Mouse (Mus musculus): ENCODE measurements around the gene Shisa5. TPM values are rescaled to one million over a fixed set of nuclear protein-coding genes. Genes with fewer than 3 reads are reported as not detected.

The Shisa5 gene
- polyA plus RNA-seq, 1 experiment from 2014 or later: 311 TPM

DNA sequence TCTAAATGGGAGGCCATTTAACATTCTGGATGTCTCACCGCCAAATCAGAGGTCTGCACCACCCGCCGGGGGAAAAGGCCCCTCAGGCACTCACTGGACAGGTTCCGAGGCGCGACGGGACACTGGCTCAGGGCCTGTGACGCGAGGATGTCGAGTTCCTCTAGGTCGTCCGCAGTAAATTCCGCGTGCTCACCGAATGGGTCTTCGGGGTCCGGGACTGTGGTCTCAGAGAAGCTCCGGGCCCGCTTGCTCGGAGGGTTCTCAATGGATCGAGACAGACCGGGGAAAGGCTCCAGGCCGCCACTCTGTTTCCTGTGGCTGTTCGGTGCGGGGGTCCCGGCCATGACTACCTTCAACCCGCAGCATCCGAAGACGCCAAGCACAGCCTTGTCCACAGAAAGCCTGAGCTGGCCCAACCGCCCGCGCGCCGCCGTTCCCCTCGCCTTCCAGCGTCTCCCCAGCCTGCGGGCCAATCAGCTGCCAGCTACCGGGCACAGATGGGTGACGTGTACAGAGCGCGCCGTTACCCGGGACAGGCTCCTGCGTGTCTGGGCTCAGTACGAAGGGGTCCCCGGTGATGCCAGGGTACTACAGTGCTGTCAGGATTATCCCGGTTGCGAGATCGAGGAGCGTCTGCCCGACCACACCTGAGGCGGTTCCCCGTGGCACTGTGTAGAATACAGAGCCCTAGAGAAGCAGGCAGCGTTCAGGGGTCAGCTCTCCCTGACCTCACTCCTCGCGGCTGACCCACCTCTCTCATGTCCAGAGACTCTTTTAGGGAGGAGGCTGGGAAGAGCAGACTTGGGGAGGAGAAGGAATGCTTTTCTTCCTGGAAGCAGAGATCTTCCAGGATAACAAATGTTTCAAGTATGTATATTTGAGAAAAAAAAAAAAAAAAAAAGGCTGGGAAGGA, 35.6 kb downstream of the Shisa5 start, which contains the start of gene Atrip:
Atrip (minus strand) TSS at position 464 of the 913 bp plus-strand sequence.
- H3K4me2 ChIP-seq (replicated peaks; ENCODE audit: low read depth): peak within 1 kb of the TSS; percentile 85
- H3K27ac ChIP-seq (ENCODE audit: low read depth, low read length): peak within 1 kb of the TSS; percentile 41; the same call in 1 of the 2 replicates
- no peak for TF ChIP-seq CTCF (IDR thresholded peaks at IDR 0.05; ENCODE audit: low read depth)
- peak within 1 kb of the TSS; percentile 85 for H3K4me3 ChIP-seq (ENCODE audit: low read depth, low read length)
- H3K36me3 ChIP-seq (ENCODE audit: control insufficient read depth, insufficient read depth): peaks cover 6% of the 10 kb centered on the region
- no peaks in the 10 kb centered on the region for H3K9me3 ChIP-seq (ENCODE audit: control insufficient read depth)
- WGBS: under 1% methylated on average over 57 of the region's 57 CpGs
- no peaks in the 10 kb centered on the region for H3K27me3 ChIP-seq (replicated peaks; ENCODE audit: control insufficient read depth, insufficient read depth, low read length)
- peak within 1 kb of the TSS; percentile 91 for H3K9ac ChIP-seq (ENCODE audit: low read depth, low read length)
- ATAC-seq: peak; percentile 96
- peaks cover 10% of the 10 kb centered on the region; the same call in 1 of the 2 replicates for H3K4me1 ChIP-seq (replicated peaks; ENCODE audit: control insufficient read depth, insufficient read depth, low read length)

DNA sequence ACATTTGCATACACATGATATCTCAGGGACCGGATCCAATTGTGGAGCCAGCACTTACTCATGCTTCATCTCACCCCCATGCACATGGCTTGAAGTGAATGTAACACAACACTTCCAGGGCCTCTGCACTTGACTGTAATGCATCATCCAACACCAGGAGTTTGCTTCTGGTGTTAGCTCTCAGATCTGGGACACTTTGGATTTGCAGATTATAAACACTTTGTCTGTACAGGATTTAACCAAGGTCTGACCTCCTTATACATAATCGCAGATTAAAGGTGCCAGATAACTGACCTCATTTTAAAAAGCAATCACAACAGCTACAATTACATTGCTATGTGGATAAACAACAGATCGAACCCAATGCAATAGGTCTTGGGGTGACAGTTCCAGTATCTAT, 42.2 kb downstream of the Shisa5 start:
- Histone ChIP-seq H3K9ac (ENCODE audit: low read depth, low read length) (no peak overlapping the region), H3K4me1 (replicated peaks; ENCODE audit: control insufficient read depth, insufficient read depth, low read length) (no peaks in the 10 kb centered on the region), H3K27me3 (replicated peaks; ENCODE audit: control insufficient read depth, insufficient read depth, low read length) (no peaks in the 10 kb centered on the region), H3K27ac (ENCODE audit: low read depth, low read length) (no peak overlapping the region), H3K36me3 (ENCODE audit: control insufficient read depth, insufficient read depth) (peaks cover 8% of the 10 kb centered on the region; the same call in 1 of the 2 replicates), H3K4me3 (ENCODE audit: low read depth, low read length) (no peak overlapping the region), H3K4me2 (replicated peaks; ENCODE audit: low read depth) (peak overlapping the region; percentile 70; the same call in 1 of the 2 replicates), H3K9me3 (ENCODE audit: control insufficient read depth) (no peaks in the 10 kb centered on the region)
- no peak for ATAC-seq
- no peak for TF ChIP-seq CTCF (IDR thresholded peaks at IDR 0.05; ENCODE audit: low read depth)
- WGBS: 68% methylated on average over 3 of the region's 3 CpGs

DNA sequence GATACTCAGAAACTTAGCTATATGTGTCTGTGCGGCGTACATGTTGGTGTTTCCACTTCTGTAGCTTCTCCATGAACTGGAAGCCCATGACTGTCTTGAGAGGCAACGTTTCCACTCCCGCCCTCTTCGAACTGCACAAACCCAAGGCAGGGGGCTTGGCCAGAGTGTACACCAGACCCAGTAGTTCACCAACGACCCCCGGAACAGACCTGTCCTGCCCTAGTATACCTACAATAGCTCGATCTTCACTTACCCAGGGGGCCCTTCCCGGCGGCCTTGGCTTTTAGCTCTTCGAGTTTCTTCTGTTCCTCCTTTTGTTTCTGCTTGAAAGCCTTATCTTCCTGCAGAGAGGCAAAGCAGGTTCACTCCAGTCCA, 43.4 kb downstream of the Shisa5 start:
- no peaks in the 10 kb centered on the region for H3K9me3 ChIP-seq (ENCODE audit: control insufficient read depth)
- peak overlapping the region; percentile 69 for H3K27ac ChIP-seq (ENCODE audit: low read depth, low read length)
- ATAC-seq: 0 out of 2 replicates have a peak, but pooled peaks have one; percentile 2
- H3K9ac ChIP-seq (ENCODE audit: low read depth, low read length): peak overlapping the region; percentile 63
- TF ChIP-seq CTCF (IDR thresholded peaks at IDR 0.05; ENCODE audit: low read depth): no peak
- peak overlapping the region; percentile 70 for H3K4me2 ChIP-seq (replicated peaks; ENCODE audit: low read depth)
- peak overlapping the region; percentile 63 for H3K4me3 ChIP-seq (ENCODE audit: low read depth, low read length)
- no peaks in the 10 kb centered on the region for H3K4me1 ChIP-seq (replicated peaks; ENCODE audit: control insufficient read depth, insufficient read depth, low read length)
- no peaks in the 10 kb centered on the region for H3K27me3 ChIP-seq (replicated peaks; ENCODE audit: control insufficient read depth, insufficient read depth, low read length)
- under 1% methylated on average over 11 of the region's 11 CpGs for WGBS
- H3K36me3 ChIP-seq (ENCODE audit: control insufficient read depth, insufficient read depth): peaks cover 8% of the 10 kb centered on the region; the same call in 1 of the 2 replicates

DNA sequence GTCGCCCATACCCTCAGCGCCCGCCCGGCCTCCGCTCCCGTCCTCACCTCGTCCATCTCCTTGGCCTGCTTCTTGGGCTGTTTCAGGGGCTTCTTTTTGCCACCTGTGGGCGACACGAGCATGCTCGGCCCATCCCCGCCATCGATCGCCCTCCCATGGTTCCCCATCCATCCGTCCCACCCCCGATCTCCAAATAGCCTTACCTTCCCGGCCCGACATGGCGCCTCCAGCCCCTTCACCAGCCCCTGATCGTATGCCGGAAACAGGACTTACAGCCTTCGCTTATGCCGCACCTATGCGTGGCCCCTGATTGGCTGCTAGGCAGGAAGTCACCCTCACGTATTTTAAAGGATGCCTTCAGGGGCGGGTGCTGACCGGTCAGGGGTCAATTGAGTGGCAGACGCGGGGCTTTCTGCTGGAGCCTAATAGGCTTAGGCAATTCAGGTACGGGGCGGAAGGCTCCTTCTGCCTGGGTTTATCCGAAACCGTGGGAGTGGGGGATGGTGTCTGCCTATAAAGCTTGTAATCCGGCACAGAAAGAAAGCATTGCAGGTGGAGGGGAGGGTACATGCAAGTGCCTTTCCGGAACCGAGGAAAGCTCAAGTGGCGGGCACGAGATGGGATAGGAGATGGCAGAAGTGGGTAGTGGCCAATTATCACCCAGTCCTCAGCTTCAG, 43.9 kb downstream of the Shisa5 start, which contains the start of the genes Ccdc51 and Tma7:
Ccdc51 (plus strand) TSS at position 370 of the 677 bp plus-strand sequence.
Tma7 (minus strand) TSS at position 464 of the 677 bp plus-strand sequence.
- no peak for TF ChIP-seq CTCF (IDR thresholded peaks at IDR 0.05; ENCODE audit: low read depth)
- peak within 1 kb of the TSS; percentile 63 for H3K4me3 ChIP-seq (ENCODE audit: low read depth, low read length)
- no peaks in the 10 kb centered on the region for H3K9me3 ChIP-seq (ENCODE audit: control insufficient read depth)
- H3K27me3 ChIP-seq (replicated peaks; ENCODE audit: control insufficient read depth, insufficient read depth, low read length): no peaks in the 10 kb centered on the region
- H3K9ac ChIP-seq (ENCODE audit: low read depth, low read length): peak within 1 kb of the TSS; percentile 63
- WGBS: under 1% methylated on average over 37 of the region's 37 CpGs
- peak within 1 kb of the TSS; percentile 69 for H3K27ac ChIP-seq (ENCODE audit: low read depth, low read length)
- H3K4me2 ChIP-seq (replicated peaks; ENCODE audit: low read depth): peak within 1 kb of the TSS; percentile 70
- peaks cover 8% of the 10 kb centered on the region; the same call in 1 of the 2 replicates for H3K36me3 ChIP-seq (ENCODE audit: control insufficient read depth, insufficient read depth)
- no peaks in the 10 kb centered on the region for H3K4me1 ChIP-seq (replicated peaks; ENCODE audit: control insufficient read depth, insufficient read depth, low read length)
- ATAC-seq: peak; percentile 95

DNA sequence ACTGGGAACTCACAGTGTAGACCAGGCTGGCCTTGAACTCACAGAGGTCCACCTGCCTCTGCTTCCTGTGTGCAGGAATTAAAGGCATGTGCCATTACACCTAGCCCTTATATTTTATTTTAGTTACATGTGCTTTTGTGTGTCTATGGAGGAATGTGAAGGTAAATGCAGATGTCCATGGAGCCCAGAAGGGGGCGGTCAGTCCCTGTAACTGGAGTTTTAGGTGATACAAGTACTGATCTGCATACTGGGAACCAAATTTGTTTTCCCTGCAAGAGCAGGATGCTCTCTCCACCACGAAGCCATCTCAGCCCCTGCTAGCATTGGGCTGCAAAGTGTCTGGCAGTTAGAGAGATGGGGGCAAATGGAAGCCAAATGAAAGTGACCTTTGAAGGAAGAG, 46.6 kb downstream of the Shisa5 start:
- no peaks in the 10 kb centered on the region for H3K4me1 ChIP-seq (replicated peaks; ENCODE audit: control insufficient read depth, insufficient read depth, low read length)
- no peak overlapping the region for H3K27ac ChIP-seq (ENCODE audit: low read depth, low read length)
- 15% methylated on average over 2 of the region's 2 CpGs for WGBS
- no peaks in the 10 kb centered on the region for H3K9me3 ChIP-seq (ENCODE audit: control insufficient read depth)
- no peak for ATAC-seq
- no peak overlapping the region for H3K4me3 ChIP-seq (ENCODE audit: low read depth, low read length)
- no peak overlapping the region for H3K4me2 ChIP-seq (replicated peaks; ENCODE audit: low read depth)
- no peaks in the 10 kb centered on the region for H3K27me3 ChIP-seq (replicated peaks; ENCODE audit: control insufficient read depth, insufficient read depth, low read length)
- peaks cover 4% of the 10 kb centered on the region; the same call in 1 of the 2 replicates for H3K36me3 ChIP-seq (ENCODE audit: control insufficient read depth, insufficient read depth)
- no peak overlapping the region for H3K9ac ChIP-seq (ENCODE audit: low read depth, low read length)
- TF ChIP-seq CTCF (IDR thresholded peaks at IDR 0.05; ENCODE audit: low read depth): peak; percentile 72

DNA sequence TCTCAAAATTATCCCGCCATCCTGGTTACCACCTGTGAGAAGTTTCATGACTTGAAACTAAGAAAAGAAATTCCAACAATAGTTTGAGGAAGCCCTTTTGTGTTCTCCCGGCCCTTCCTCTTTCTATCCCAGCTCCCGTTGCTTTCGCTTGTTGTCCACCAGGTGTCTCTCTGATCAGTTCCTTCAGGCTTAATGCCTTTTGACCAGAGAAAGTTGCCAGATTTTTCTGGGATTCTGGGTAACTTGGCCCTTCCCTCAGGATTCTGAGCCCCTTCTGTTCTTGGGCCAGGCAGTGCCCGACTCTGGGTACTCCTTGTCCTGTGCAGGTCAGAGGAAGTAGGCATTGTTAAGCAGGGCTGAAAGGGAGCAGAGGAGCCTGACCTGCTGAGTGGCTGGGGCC, 49.6 kb downstream of the Shisa5 start:
- ATAC-seq: no peak

More for the DNA sequence above, 49.6 kb downstream of the Shisa5 start:
- peak; percentile 76 for TF ChIP-seq CTCF (IDR thresholded peaks at IDR 0.05; ENCODE audit: low read depth)
- Histone ChIP-seq H3K4me2 (replicated peaks; ENCODE audit: low read depth) (no peak overlapping the region), H3K27ac (ENCODE audit: low read depth, low read length) (no peak overlapping the region), H3K9ac (ENCODE audit: low read depth, low read length) (no peak overlapping the region), H3K36me3 (ENCODE audit: control insufficient read depth, insufficient read depth) (peaks cover 17% of the 10 kb centered on the region), H3K4me1 (replicated peaks; ENCODE audit: control insufficient read depth, insufficient read depth, low read length) (no peaks in the 10 kb centered on the region), H3K27me3 (replicated peaks; ENCODE audit: control insufficient read depth, insufficient read depth, low read length) (no peaks in the 10 kb centered on the region), H3K9me3 (ENCODE audit: control insufficient read depth) (no peaks in the 10 kb centered on the region), H3K4me3 (ENCODE audit: low read depth, low read length) (no peak overlapping the region)
- WGBS: 16% methylated on average over 5 of the region's 5 CpGs

Measured in intestine, postnatal 0 days (tissue).